ENCODE assay signal across 8 mouse cellular contexts in the genomic region with DNA sequence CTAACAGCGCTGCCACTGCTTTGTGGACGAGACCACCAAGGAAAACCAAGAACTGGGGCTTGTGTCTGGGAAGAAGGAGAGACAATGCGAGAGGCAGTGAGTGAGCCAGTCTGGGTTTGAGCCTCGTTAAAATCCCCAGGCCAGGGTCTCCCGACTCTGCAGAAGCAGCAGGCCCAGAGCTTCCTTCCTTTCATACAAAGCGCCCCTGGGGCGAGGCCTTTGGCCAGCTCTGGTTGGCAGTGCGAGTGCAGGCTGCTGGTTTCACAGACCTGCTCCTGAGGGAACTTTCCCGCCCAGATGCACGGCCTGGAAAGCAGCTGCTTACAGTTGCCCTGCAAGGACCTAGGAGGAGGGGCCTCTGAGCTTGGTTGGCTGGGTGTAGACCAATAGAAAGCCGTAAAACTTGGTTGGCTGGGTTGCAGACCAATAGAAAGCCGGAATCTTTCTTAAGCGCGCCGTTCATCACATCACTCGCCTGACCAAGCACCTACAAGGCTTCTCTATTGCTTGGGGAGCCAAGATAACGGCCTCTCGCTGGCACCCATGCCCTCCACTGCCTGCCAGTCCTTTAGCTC. TPM values are rescaled to one million over a fixed set of nuclear protein-coding genes. Genes with fewer than 3 reads are reported as not detected.
DNase-seq lines count a peak whose midpoint lies in the region; ATAC-seq and TF ChIP-seq lines count a peak whose summit lies in the region.

No protein-coding gene starts in this region.

- peak overlapping the region; percentile 24 for H3K4me3 ChIP-seq in hindbrain, postnatal 0 days (ENCODE audit: low read length)

- H3K4me2 ChIP-seq in hindbrain, postnatal 0 days (ENCODE audit: low read depth, low read length): peak overlapping the region; percentile 53

- no peaks in the 10 kb centered on the region for H3K36me3 ChIP-seq in hindbrain, postnatal 0 days (ENCODE audit: insufficient read depth, low read length)

- TF ChIP-seq CTCF in hindbrain, postnatal 0 days (IDR thresholded peaks at IDR 0.05; ENCODE audit: low read depth): no peak

- peak overlapping the region; percentile 90 for H3K27ac ChIP-seq in hindbrain, postnatal 0 days

- no peaks in the 10 kb centered on the region for H3K27me3 ChIP-seq in hindbrain, postnatal 0 days (ENCODE audit: insufficient read depth, low read length)

- no peaks in the 10 kb centered on the region for H3K9me3 ChIP-seq in hindbrain, postnatal 0 days (ENCODE audit: low read length)

- peaks cover 36% of the 10 kb centered on the region for H3K4me1 ChIP-seq in hindbrain, postnatal 0 days (ENCODE audit: insufficient read depth, low read length)

- 2% methylated on average over 18 of the region's 18 CpGs for WGBS in hindbrain, postnatal 0 days

- peak overlapping the region; percentile 49 for H3K9ac ChIP-seq in hindbrain, postnatal 0 days (replicated peaks; ENCODE audit: low read length)

- peak; percentile 85 for ATAC-seq in activated CD4-positive, CD25-positive, alpha-beta regulatory T cell, adult 4 months
- peak; percentile 95 for ATAC-seq in hindbrain, postnatal 0 days

- DNase-seq in embryo, embryonic 10 days (ENCODE audit: low spot score): peak; percentile 95
- peak; percentile 48 to 64 for DNase-seq in gastrocnemius, adult 8-10 months (ENCODE audit: low spot score in 2 of 2)
- peak; percentile 96 for DNase-seq in hindbrain, postnatal 0 days (ENCODE audit: low spot score)
- peak; percentile 82 for DNase-seq in left cerebral cortex, adult 11 months (ENCODE audit: low spot score)
- peak; percentile 87 for DNase-seq in lung, postnatal 25 days (ENCODE audit: low spot score)
- peak; percentile 84 for DNase-seq in retina, postnatal 7 days (ENCODE audit: low read depth, low spot score)
- DNase-seq in thymus, postnatal 4 days: peak; percentile 71

RNA-seq across cellular contexts. Expression of gene Col2a1, which starts 11.7 kb away (rescaled TPM):
- polyA plus RNA-seq in activated CD4-positive, CD25-positive, alpha-beta regulatory T cell, adult 4 months (2017; shearing (Covaris generic)): under 1 TPM in 1 of 2 experiments, not detected in 1; 0.25 TPM
- total RNA-seq in gastrocnemius, adult 8-10 months (2022): under 1 TPM; 0.19 to 0.51 (median 0.38) TPM
- total RNA-seq in hindbrain, postnatal 0 days (2014; rRNA removed): 19.3 and 28.9 TPM in 2 replicates
- polyA plus RNA-seq in hindbrain, postnatal 0 days (2015; fragmentation: Nextera tagmentation; extraction: Ambion mirVana): 7.4 and 8.1 TPM in 2 replicates

RNA-seq across cellular contexts. Expression of gene Tmem106c, which starts 28.8 kb away (rescaled TPM):
- 10 to 100 TPM; 23.5 to 25.5 TPM for polyA plus RNA-seq in activated CD4-positive, CD25-positive, alpha-beta regulatory T cell, adult 4 months (2017; shearing (Covaris generic))
- total RNA-seq in gastrocnemius, adult 8-10 months (2022): 1 to 10 TPM; 4.3 to 8.5 (median 6.5) TPM
- 53.7 and 57.9 TPM in 2 replicates for total RNA-seq in hindbrain, postnatal 0 days (2014; rRNA removed)
- 55.9 and 57.9 TPM in 2 replicates for polyA plus RNA-seq in hindbrain, postnatal 0 days (2015; fragmentation: Nextera tagmentation; extraction: Ambion mirVana)

Comparison
In these comparisons a context has a peak if more than half of its experiments do, and no peak if none do; other contexts are left out.
1. Peak in every context shown above with its lines: DNase-seq, ATAC-seq, H3K4me3 ChIP-seq and H3K27ac ChIP-seq.
2. RNA of gene Col2a1, which starts 11.7 kb away (total RNA-seq): 19.3 to 28.9 TPM in hindbrain, postnatal 0 days; 0.19 to 0.51 TPM in gastrocnemius, adult 8-10 months; every median in the first group is over 10 times any median in the second.